Mouse (Mus musculus): Measurements from ENCODE around the gene Twist2. TPM values are rescaled to one million over a fixed set of nuclear protein-coding genes. Genes with fewer than 3 reads are reported as not detected.

The Twist2 gene
- polyA plus RNA-seq, 1 experiment from 2014 or later = 12.9 TPM

- WGBS = 72% methylated on average over 3 of the region's 3 CpGs
- Histone ChIP-seq H3K36me3 (ENCODE audit: insufficient read depth) (no peaks in the 10 kb centered on the region), H3K9ac (no peak overlapping the region), H3K4me2 (no peak overlapping the region), H3K4me3 (ENCODE audit: low read depth, low read length) (no peak overlapping the region), H3K27ac (ENCODE audit: low read depth) (no peak overlapping the region), H3K27me3 (ENCODE audit: insufficient read depth, low read length) (no peaks in the 10 kb centered on the region), H3K9me3 (ENCODE audit: low read depth, low read length) (0 out of 2 replicates have a peak, but pooled peaks cover 3% of the 10 kb centered on the region), H3K4me1 (ENCODE audit: insufficient read depth) (no peaks in the 10 kb centered on the region)
- DNase-seq = no peak
- no peak for ATAC-seq (ENCODE audit: insufficient read depth)
- TF ChIP-seq CTCF (IDR thresholded peaks at IDR 0.05; ENCODE audit: low read depth) = no peak
Observed at GRCm38 (mm10) chr1:91784162-91784561, 17.1 kb upstream of the Twist2 start.

GRCm38 (mm10) chr1:91799323-91799722 is 1.9 kb upstream of the Twist2 start:
- H3K9ac ChIP-seq = no peak overlapping the region
- H3K4me2 ChIP-seq = peak overlapping the region; percentile 76
- TF ChIP-seq CTCF (IDR thresholded peaks at IDR 0.05; ENCODE audit: low read depth) = no peak
- no peaks in the 10 kb centered on the region for H3K36me3 ChIP-seq (ENCODE audit: insufficient read depth)
- H3K27ac ChIP-seq (ENCODE audit: low read depth) = no peak overlapping the region
- H3K4me3 ChIP-seq (ENCODE audit: low read depth, low read length) = no peak overlapping the region
- ATAC-seq (ENCODE audit: insufficient read depth) = no peak
- DNase-seq = peak; percentile 31
- H3K9me3 ChIP-seq (ENCODE audit: low read depth, low read length) = no peaks in the 10 kb centered on the region
- no peaks in the 10 kb centered on the region for H3K4me1 ChIP-seq (ENCODE audit: insufficient read depth)
- peaks cover 44% of the 10 kb centered on the region for H3K27me3 ChIP-seq (ENCODE audit: insufficient read depth, low read length)
- WGBS = 48% methylated on average over 3 of the region's 3 CpGs

GRCm38 (mm10) chr1:91800348-91800747 is 913 bp upstream of the Twist2 start:
- WGBS = 35% methylated on average over 13 of the region's 13 CpGs
- ATAC-seq (ENCODE audit: insufficient read depth) (peak; percentile 2; the same call in 1 of the 2 replicates), DNase-seq (no peak)
- TF ChIP-seq CTCF (IDR thresholded peaks at IDR 0.05; ENCODE audit: low read depth) = no peak
- Histone ChIP-seq H3K4me1 (ENCODE audit: insufficient read depth) (no peaks in the 10 kb centered on the region), H3K4me3 (ENCODE audit: low read depth, low read length) (peak overlapping the region; percentile 58), H3K4me2 (peak overlapping the region; percentile 76), H3K9me3 (ENCODE audit: low read depth, low read length) (no peaks in the 10 kb centered on the region), H3K9ac (peak overlapping the region; percentile 57), H3K27me3 (ENCODE audit: insufficient read depth, low read length) (peaks cover 50% of the 10 kb centered on the region), H3K27ac (ENCODE audit: low read depth) (no peak overlapping the region), H3K36me3 (ENCODE audit: insufficient read depth) (no peaks in the 10 kb centered on the region)

DNA sequence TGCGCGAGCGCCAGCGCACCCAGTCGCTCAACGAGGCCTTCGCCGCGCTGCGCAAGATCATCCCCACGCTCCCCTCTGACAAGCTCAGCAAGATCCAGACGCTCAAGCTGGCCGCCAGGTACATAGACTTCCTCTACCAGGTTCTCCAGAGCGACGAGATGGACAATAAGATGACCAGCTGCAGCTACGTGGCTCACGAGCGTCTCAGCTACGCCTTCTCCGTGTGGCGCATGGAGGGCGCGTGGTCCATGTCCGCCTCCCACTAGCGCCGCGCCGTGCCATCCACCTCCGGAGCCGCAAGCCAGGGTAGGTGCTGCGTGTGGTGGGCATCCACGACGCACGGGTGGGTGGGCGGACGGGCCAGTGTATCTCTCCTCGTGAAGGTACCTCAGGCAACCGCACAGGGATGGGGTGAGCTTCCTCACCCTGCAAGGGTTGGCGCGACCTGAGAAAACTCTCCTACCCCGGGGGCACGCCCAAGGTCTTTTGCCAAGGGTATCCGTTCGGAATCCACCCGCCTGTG is 644 bp downstream of the Twist2 start:
- H3K27ac ChIP-seq (ENCODE audit: low read depth) = peak overlapping the region; percentile 80
- WGBS = 2% methylated on average over 45 of the region's 45 CpGs
- H3K9ac ChIP-seq = peak overlapping the region; percentile 41
- H3K4me1 ChIP-seq (ENCODE audit: insufficient read depth) = no peaks in the 10 kb centered on the region
- ATAC-seq (ENCODE audit: insufficient read depth) (0 out of 2 replicates have a peak, but pooled peaks have one; percentile 21), DNase-seq (no peak)
- TF ChIP-seq CTCF (IDR thresholded peaks at IDR 0.05; ENCODE audit: low read depth) = peak; percentile 0; the same call in 1 of the 2 replicates
- H3K4me3 ChIP-seq (ENCODE audit: low read depth, low read length) = peak overlapping the region; percentile 58
- H3K9me3 ChIP-seq (ENCODE audit: low read depth, low read length) = no peaks in the 10 kb centered on the region
- H3K4me2 ChIP-seq = peak overlapping the region; percentile 76
- H3K27me3 ChIP-seq (ENCODE audit: insufficient read depth, low read length) = peaks cover 54% of the 10 kb centered on the region
- H3K36me3 ChIP-seq (ENCODE audit: insufficient read depth) = no peaks in the 10 kb centered on the region

GRCm38 (mm10) chr1:91802406-91803121 is 1.3 kb downstream of the Twist2 start:
- TF ChIP-seq CTCF (IDR thresholded peaks at IDR 0.05; ENCODE audit: low read depth) = no peak
- DNase-seq (peak; percentile 53), ATAC-seq (ENCODE audit: insufficient read depth) (no peak)
- Histone ChIP-seq H3K27ac (ENCODE audit: low read depth) (peak overlapping the region; percentile 5; the same call in 1 of the 2 replicates), H3K4me2 (peak overlapping the region; percentile 76), H3K27me3 (ENCODE audit: insufficient read depth, low read length) (peaks cover 51% of the 10 kb centered on the region), H3K9ac (peak overlapping the region; percentile 41), H3K9me3 (ENCODE audit: low read depth, low read length) (no peaks in the 10 kb centered on the region), H3K4me1 (ENCODE audit: insufficient read depth) (peaks cover 2% of the 10 kb centered on the region; the same call in 1 of the 2 replicates), H3K36me3 (ENCODE audit: insufficient read depth) (no peaks in the 10 kb centered on the region), H3K4me3 (ENCODE audit: low read depth, low read length) (peak overlapping the region; percentile 58)
- 6% methylated on average over 30 of the region's 30 CpGs for WGBS

DNA sequence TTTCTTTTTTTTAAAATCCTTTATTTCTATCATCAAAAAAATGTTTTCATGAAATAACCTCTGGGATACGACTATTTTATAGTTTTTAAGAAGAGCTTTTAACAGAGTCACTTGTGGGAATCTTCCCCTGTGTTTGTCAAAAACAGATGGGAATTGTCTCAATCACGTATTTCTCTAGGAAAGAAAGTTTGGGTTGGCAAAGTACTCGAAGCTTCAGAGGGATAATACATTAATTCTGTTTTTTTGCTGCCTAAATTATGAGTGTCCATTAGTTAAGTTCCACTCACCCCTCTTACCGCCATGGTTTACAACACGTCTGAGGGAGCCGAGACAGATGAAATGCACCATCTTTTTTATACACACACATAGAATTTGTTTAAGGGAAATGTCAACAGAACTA is 2.2 kb downstream of the Twist2 start:
- TF ChIP-seq CTCF (IDR thresholded peaks at IDR 0.05; ENCODE audit: low read depth) = no peak
- no peak overlapping the region for H3K27ac ChIP-seq (ENCODE audit: low read depth)
- DNase-seq = peak; percentile 90
- no peaks in the 10 kb centered on the region for H3K36me3 ChIP-seq (ENCODE audit: insufficient read depth)
- H3K4me3 ChIP-seq (ENCODE audit: low read depth, low read length) = peak overlapping the region; percentile 58; the same call in 1 of the 2 replicates
- H3K4me1 ChIP-seq (ENCODE audit: insufficient read depth) = peaks cover 4% of the 10 kb centered on the region; the same call in 1 of the 2 replicates
- peak; percentile 21; the same call in 1 of the 2 replicates for ATAC-seq (ENCODE audit: insufficient read depth)
- peaks cover 51% of the 10 kb centered on the region for H3K27me3 ChIP-seq (ENCODE audit: insufficient read depth, low read length)
- no peaks in the 10 kb centered on the region for H3K9me3 ChIP-seq (ENCODE audit: low read depth, low read length)
- peak overlapping the region; percentile 52; the same call in 1 of the 2 replicates for H3K4me2 ChIP-seq
- WGBS = 23% methylated on average over 6 of the region's 6 CpGs
- no peak overlapping the region for H3K9ac ChIP-seq

- H3K36me3 ChIP-seq (ENCODE audit: insufficient read depth) = no peaks in the 10 kb centered on the region
- 86% methylated on average over 3 of the region's 3 CpGs for WGBS
Observed at GRCm38 (mm10) chr1:91816067-91816466, 14.8 kb downstream of the Twist2 start.

More at GRCm38 (mm10) chr1:91816067-91816466, 14.8 kb downstream of the Twist2 start:
- Histone ChIP-seq H3K9ac (no peak overlapping the region), H3K4me2 (no peak overlapping the region), H3K27me3 (ENCODE audit: insufficient read depth, low read length) (no peaks in the 10 kb centered on the region), H3K4me1 (ENCODE audit: insufficient read depth) (no peaks in the 10 kb centered on the region), H3K4me3 (ENCODE audit: low read depth, low read length) (no peak overlapping the region), H3K27ac (ENCODE audit: low read depth) (no peak overlapping the region), H3K9me3 (ENCODE audit: low read depth, low read length) (no peaks in the 10 kb centered on the region)
- no peak for TF ChIP-seq CTCF (IDR thresholded peaks at IDR 0.05; ENCODE audit: low read depth)
- DNase-seq (no peak), ATAC-seq (ENCODE audit: insufficient read depth) (no peak)
